Mouse (Mus musculus): ENCODE results near the gene Trpc7. TPM values are rescaled to one million over a fixed set of nuclear protein-coding genes. Genes with fewer than 3 reads are reported as not detected.

Trpc7 gene
- not detected in 2 replicates for polyA plus RNA-seq (2016; fragmentation: Nextera tagmentation; extraction: Ambion mirVana)

GRCm38 (mm10) chr13:56895893-56896292 lies at the start of gene Trpc7:
Gene Trpc7 (minus strand): TSS chr13:56895993.
- Histone ChIP-seq H3K4me1 (no peaks in the 10 kb centered on the region), H3K9me3 (no peaks in the 10 kb centered on the region), H3K27ac (replicated peaks) (no peak within 1 kb of the TSS), H3K4me3 (no peak within 1 kb of the TSS), H3K27me3 (replicated peaks; ENCODE audit: low read depth, poor library complexity, severe bottlenecking) (0 out of 2 replicates have a peak, but pooled peaks cover 3% of the 10 kb centered on the region), H3K36me3 (replicated peaks) (no peaks in the 10 kb centered on the region)
- no peak for DNase-seq (ENCODE audit: low spot score)
- 86% methylated on average over 3 of the region's 3 CpGs for WGBS

- H3K27ac ChIP-seq (replicated peaks), result no peak overlapping the region
- no peak for DNase-seq (ENCODE audit: low spot score)
- H3K4me1 ChIP-seq, result 0 out of 2 replicates have a peak, but pooled peaks cover under 1% of the 10 kb centered on the region
- no peaks in the 10 kb centered on the region for H3K27me3 ChIP-seq (replicated peaks; ENCODE audit: low read depth, poor library complexity, severe bottlenecking)
- no peaks in the 10 kb centered on the region for H3K9me3 ChIP-seq
- no peak overlapping the region for H3K4me3 ChIP-seq
- 86% methylated on average over 11 of the region's 11 CpGs for WGBS
- no peaks in the 10 kb centered on the region for H3K36me3 ChIP-seq (replicated peaks)
These were observed 43.5 kb upstream of the Trpc7 start for GRCm38 (mm10) chr13:56939261-56939660.

GRCm38 (mm10) chr13:56933832-56934510 lies 38.2 kb upstream of the Trpc7 start:
- H3K9me3 ChIP-seq, result no peaks in the 10 kb centered on the region; the same call in 1 of the 2 replicates
- WGBS, result 61% methylated on average over 11 of the region's 11 CpGs
- no peaks in the 10 kb centered on the region for H3K36me3 ChIP-seq (replicated peaks)
- 0 out of 2 replicates have a peak, but pooled peaks cover 4% of the 10 kb centered on the region for H3K4me1 ChIP-seq
- DNase-seq (ENCODE audit: low spot score), result no peak
- H3K27me3 ChIP-seq (replicated peaks; ENCODE audit: low read depth, poor library complexity, severe bottlenecking), result no peaks in the 10 kb centered on the region
- H3K27ac ChIP-seq (replicated peaks), result no peak overlapping the region
- H3K4me3 ChIP-seq, result no peak overlapping the region

GRCm38 (mm10) chr13:56930421-56930820 lies 34.6 kb upstream of the Trpc7 start:
- no peak for DNase-seq (ENCODE audit: low spot score)
- H3K36me3 ChIP-seq (replicated peaks), result no peaks in the 10 kb centered on the region
- no peaks in the 10 kb centered on the region; the same call in 1 of the 2 replicates for H3K9me3 ChIP-seq
- H3K4me3 ChIP-seq, result no peak overlapping the region
- H3K4me1 ChIP-seq, result 0 out of 2 replicates have a peak, but pooled peaks cover 4% of the 10 kb centered on the region
- WGBS, result 89% methylated on average over 2 of the region's 2 CpGs
- H3K27me3 ChIP-seq (replicated peaks; ENCODE audit: low read depth, poor library complexity, severe bottlenecking), result no peaks in the 10 kb centered on the region
- no peak overlapping the region for H3K27ac ChIP-seq (replicated peaks)

- no peak for DNase-seq (ENCODE audit: low spot score)
- WGBS, result 82% methylated on average over 2 of the region's 2 CpGs
- no peaks in the 10 kb centered on the region for H3K27me3 ChIP-seq (replicated peaks; ENCODE audit: low read depth, poor library complexity, severe bottlenecking)
- no peaks in the 10 kb centered on the region for H3K9me3 ChIP-seq
- H3K36me3 ChIP-seq (replicated peaks), result no peaks in the 10 kb centered on the region
- no peak overlapping the region for H3K27ac ChIP-seq (replicated peaks)
- no peak overlapping the region for H3K4me3 ChIP-seq
- H3K4me1 ChIP-seq, result no peaks in the 10 kb centered on the region
These were observed 27.2 kb upstream of the Trpc7 start for GRCm38 (mm10) chr13:56922976-56923375.

GRCm38 (mm10) chr13:56921251-56921650 lies 25.5 kb upstream of the Trpc7 start:
- 80% methylated on average over 3 of the region's 3 CpGs for WGBS

GRCm38 (mm10) chr13:56914721-56915120 lies 18.9 kb upstream of the Trpc7 start:
- no peaks in the 10 kb centered on the region for H3K36me3 ChIP-seq (replicated peaks)
- no peaks in the 10 kb centered on the region for H3K9me3 ChIP-seq
- no peaks in the 10 kb centered on the region for H3K27me3 ChIP-seq (replicated peaks; ENCODE audit: low read depth, poor library complexity, severe bottlenecking)
- H3K27ac ChIP-seq (replicated peaks), result no peak overlapping the region
- H3K4me3 ChIP-seq, result no peak overlapping the region
- DNase-seq (ENCODE audit: low spot score), result no peak
- 85% methylated on average over 7 of the region's 7 CpGs for WGBS
- peaks cover 9% of the 10 kb centered on the region for H3K4me1 ChIP-seq

More at GRCm38 (mm10) chr13:56921251-56921650, 25.5 kb upstream of the Trpc7 start:
- H3K4me1 ChIP-seq, result no peaks in the 10 kb centered on the region
- no peak overlapping the region for H3K4me3 ChIP-seq
- DNase-seq (ENCODE audit: low spot score), result no peak
- H3K9me3 ChIP-seq, result no peaks in the 10 kb centered on the region
- no peaks in the 10 kb centered on the region for H3K36me3 ChIP-seq (replicated peaks)
- no peaks in the 10 kb centered on the region for H3K27me3 ChIP-seq (replicated peaks; ENCODE audit: low read depth, poor library complexity, severe bottlenecking)
- no peak overlapping the region for H3K27ac ChIP-seq (replicated peaks)

- Histone ChIP-seq H3K36me3 (replicated peaks) (no peaks in the 10 kb centered on the region), H3K27me3 (replicated peaks; ENCODE audit: low read depth, poor library complexity, severe bottlenecking) (no peaks in the 10 kb centered on the region), H3K4me3 (no peak overlapping the region), H3K4me1 (peaks cover 13% of the 10 kb centered on the region), H3K9me3 (no peaks in the 10 kb centered on the region), H3K27ac (replicated peaks) (no peak overlapping the region)
- no peak for DNase-seq (ENCODE audit: low spot score)
- 69% methylated on average over 12 of the region's 12 CpGs for WGBS
These were observed 15.3 kb upstream of the Trpc7 start for GRCm38 (mm10) chr13:56911093-56911492.

- Histone ChIP-seq H3K36me3 (replicated peaks) (no peaks in the 10 kb centered on the region), H3K27me3 (replicated peaks; ENCODE audit: low read depth, poor library complexity, severe bottlenecking) (0 out of 2 replicates have a peak, but pooled peaks cover 3% of the 10 kb centered on the region), H3K27ac (replicated peaks) (no peak overlapping the region), H3K4me1 (peaks cover 2% of the 10 kb centered on the region; the same call in 1 of the 2 replicates), H3K4me3 (no peak overlapping the region), H3K9me3 (no peaks in the 10 kb centered on the region)
- peak; percentile 84 for DNase-seq (ENCODE audit: low spot score)
- 4% methylated on average over 17 of the region's 17 CpGs for whole genome bisulfite sequencing
These were observed 407 bp downstream of the Trpc7 start for GRCm38 (mm10) chr13:56895386-56895785.

GRCm38 (mm10) chr13:56894543-56894942 lies 1.2 kb downstream of the Trpc7 start:
- Histone ChIP-seq H3K27ac (replicated peaks) (no peak overlapping the region), H3K9me3 (no peaks in the 10 kb centered on the region), H3K27me3 (replicated peaks; ENCODE audit: low read depth, poor library complexity, severe bottlenecking) (0 out of 2 replicates have a peak, but pooled peaks cover 3% of the 10 kb centered on the region), H3K4me3 (no peak overlapping the region), H3K36me3 (replicated peaks) (no peaks in the 10 kb centered on the region), H3K4me1 (peaks cover 10% of the 10 kb centered on the region; the same call in 1 of the 2 replicates)
- 82% methylated on average over 5 of the region's 5 CpGs for WGBS
- no peak for DNase-seq (ENCODE audit: low spot score)

- WGBS, result 39% methylated on average over 7 of the region's 7 CpGs
- no peak for DNase-seq (ENCODE audit: low spot score)
- Histone ChIP-seq H3K4me3 (no peak overlapping the region), H3K4me1 (peaks cover 16% of the 10 kb centered on the region; the same call in 1 of the 2 replicates), H3K27ac (replicated peaks) (no peak overlapping the region), H3K9me3 (no peaks in the 10 kb centered on the region), H3K36me3 (replicated peaks) (no peaks in the 10 kb centered on the region), H3K27me3 (replicated peaks; ENCODE audit: low read depth, poor library complexity, severe bottlenecking) (0 out of 2 replicates have a peak, but pooled peaks cover 3% of the 10 kb centered on the region)
These were observed 5.9 kb downstream of the Trpc7 start for GRCm38 (mm10) chr13:56889888-56890287.

- 0 out of 2 replicates have a peak, but pooled peaks cover 5% of the 10 kb centered on the region for H3K4me1 ChIP-seq
- DNase-seq (ENCODE audit: low spot score), result no peak
- H3K4me3 ChIP-seq, result no peak overlapping the region
- H3K27me3 ChIP-seq (replicated peaks; ENCODE audit: low read depth, poor library complexity, severe bottlenecking), result no peaks in the 10 kb centered on the region
- 91% methylated on average over 12 of the region's 12 CpGs for WGBS
- H3K36me3 ChIP-seq (replicated peaks), result no peaks in the 10 kb centered on the region
- no peaks in the 10 kb centered on the region for H3K9me3 ChIP-seq
- H3K27ac ChIP-seq (replicated peaks), result no peak overlapping the region
These were observed 12.9 kb downstream of the Trpc7 start for GRCm38 (mm10) chr13:56882931-56883330.

GRCm38 (mm10) chr13:56864567-56864966 lies 31.2 kb downstream of the Trpc7 start:
- no peak overlapping the region for H3K27ac ChIP-seq (replicated peaks)
- DNase-seq (ENCODE audit: low spot score), result no peak
- no peak overlapping the region for H3K4me3 ChIP-seq
- peaks cover 16% of the 10 kb centered on the region for H3K4me1 ChIP-seq
- H3K36me3 ChIP-seq (replicated peaks), result no peaks in the 10 kb centered on the region
- H3K9me3 ChIP-seq, result no peaks in the 10 kb centered on the region
- WGBS, result 82% methylated on average over 6 of the region's 6 CpGs
- no peaks in the 10 kb centered on the region for H3K27me3 ChIP-seq (replicated peaks; ENCODE audit: low read depth, poor library complexity, severe bottlenecking)

All from embryonic facial prominence, embryonic 10.5 days (tissue).